Mouse (Mus musculus) CH12.LX (cell line): ENCODE data around the gene Klk1b16. TPM values are rescaled to one million over a fixed set of nuclear protein-coding genes. Genes with fewer than 3 reads are reported as not detected.

Experiments
- DNase-seq: peaks from one replicate; pipeline ENCODE4 v3.0.0-alpha.2; 2013; ENCODE audit errors: extremely low read depth
- H3K27ac ChIP-seq: 2 replicates; pipeline ENCODE4 v1.5.1; 2012; ENCODE audit warnings: low read depth, mild to moderate bottlenecking, control low read depth, moderate library complexity; ENCODE audit not compliant: insufficient read depth
- H3K27me3 ChIP-seq: replicated peaks from 2 replicates; pipeline ENCODE3; 2012; ENCODE audit warnings: inconsistent platforms
- H3K36me3 ChIP-seq, 2 experiments: replicated peaks in 1 of 2; 2 replicates each; pipeline versions ENCODE3 to v1.6.1; 2012; ENCODE audit warnings: inconsistent platforms in 1 of 2, low read length in 1 of 2, mild to moderate bottlenecking in 1 of 2, mixed read lengths in 1 of 2, moderate library complexity in 1 of 2; ENCODE audit not compliant: control insufficient read depth in 1 of 2, insufficient read depth in 1 of 2
- H3K4me1 ChIP-seq, 2 experiments: 2 replicates each; pipeline ENCODE4 v1.6.1; 2012; ENCODE audit warnings: inconsistent platforms in 1 of 2, moderate library complexity in 1 of 2; ENCODE audit not compliant: insufficient read depth in 2 of 2, control insufficient read depth in 1 of 2
- H3K4me2 ChIP-seq: 2 replicates; pipeline ENCODE4 v1.6.1; 2012; ENCODE audit warnings: low read depth, mild to moderate bottlenecking, control low read depth; ENCODE audit not compliant: poor library complexity, insufficient read depth, severe bottlenecking
- H3K4me3 ChIP-seq, 3 experiments: fragments of 150-350 bp in 1 of 3; sonication (generic) in 1 of 3; replicated peaks in 1 of 3; 2 replicates each; pipeline versions ENCODE3 to v1.5.1; 2011 to 2012; ENCODE audit warnings: low read depth in 2 of 3, low read length in 2 of 3, mild to moderate bottlenecking in 2 of 3, moderate library complexity in 2 of 3, control low read depth in 1 of 3, improper control_type of control experiment in 1 of 3, inconsistent platforms in 1 of 3, mixed read lengths in 1 of 3; ENCODE audit not compliant: poor library complexity in 1 of 3
- H3K79me2 ChIP-seq: replicated peaks from 2 replicates; pipeline ENCODE4 v1.6.1; 2012; ENCODE audit warnings: mild to moderate bottlenecking, moderate library complexity; ENCODE audit not compliant: control insufficient read depth, poor library complexity, insufficient read depth, severe bottlenecking; ENCODE audit errors: extremely low read depth
- H3K9ac ChIP-seq: 2 replicates; pipeline ENCODE4 v1.6.1; 2012; ENCODE audit warnings: low read depth, mild to moderate bottlenecking, control low read depth, moderate library complexity; ENCODE audit not compliant: insufficient read depth
- H3K9me3 ChIP-seq: replicated peaks from 2 replicates; pipeline ENCODE3; 2012; ENCODE audit warnings: low read length, inconsistent platforms, mixed read lengths
- E2F4 ChIP-seq: IDR thresholded peaks from 2 replicates; pipeline ENCODE4 v1.6.1; 2011; ENCODE audit warnings: low read depth, low read length, improper control_type of control experiment; ENCODE audit not compliant: insufficient replicate concordance
- GABPA ChIP-seq: IDR thresholded peaks from 2 replicates; pipeline ENCODE4 v1.6.1; 2012; ENCODE audit warnings: low read depth, low read length, improper control_type of control experiment, inconsistent platforms; ENCODE audit not compliant: insufficient replicate concordance
- JUN ChIP-seq: IDR thresholded peaks from 2 replicates; pipeline ENCODE4 v1.6.1; 2011; ENCODE audit warnings: low read depth, mild to moderate bottlenecking, low read length, improper control_type of control experiment, moderate library complexity; ENCODE audit not compliant: insufficient read depth
- MAFK ChIP-seq: IDR thresholded peaks from 2 replicates; pipeline ENCODE4 v1.6.1; 2011; ENCODE audit warnings: low read length, improper control_type of control experiment; ENCODE audit not compliant: insufficient replicate concordance
- MXI1 ChIP-seq: IDR thresholded peaks from 2 replicates; pipeline ENCODE4 v1.6.1; 2011; ENCODE audit warnings: mild to moderate bottlenecking, low read depth, low read length, improper control_type of control experiment
- MYC ChIP-seq: IDR thresholded peaks from 2 replicates; pipeline ENCODE4 v1.6.1; 2011; ENCODE audit warnings: low read depth, mild to moderate bottlenecking, improper control_type of control experiment, low read length
- NELFE ChIP-seq: IDR thresholded peaks from 2 replicates; pipeline ENCODE4 v1.6.1; 2011; ENCODE audit warnings: low read depth, low read length, improper control_type of control experiment
- PAX5 ChIP-seq: IDR thresholded peaks from 2 replicates; pipeline ENCODE4 v1.6.1; 2012; ENCODE audit warnings: low read length, inconsistent platforms, mixed read lengths
- RAD21 ChIP-seq: IDR thresholded peaks from 2 replicates; pipeline ENCODE4 v1.6.1; 2011; ENCODE audit warnings: low read depth, mild to moderate bottlenecking, low read length, improper control_type of control experiment, moderate library complexity
- RCOR1 ChIP-seq: conservative IDR thresholded peaks from 2 replicates; pipeline ENCODE4 v1.6.1; 2012; ENCODE audit warnings: low read depth, mild to moderate bottlenecking, inconsistent platforms, low read length, improper control_type of control experiment
- SMC3 ChIP-seq: IDR thresholded peaks from 2 replicates; pipeline ENCODE4 v1.6.1; 2011; ENCODE audit warnings: low read depth, low read length, improper control_type of control experiment
- TBP ChIP-seq: conservative IDR thresholded peaks from 2 replicates; pipeline ENCODE4 v1.6.1; 2011; ENCODE audit warnings: low read depth, low read length, improper control_type of control experiment
- TCF12 ChIP-seq: IDR thresholded peaks from 2 replicates; pipeline ENCODE4 v1.6.1; 2014; ENCODE audit warnings: low read depth, mild to moderate bottlenecking, inconsistent platforms, low read length, improper control_type of control experiment
- ZKSCAN1 ChIP-seq: IDR thresholded peaks from 2 replicates; pipeline ENCODE4 v1.6.1; 2012; ENCODE audit warnings: low read depth, inconsistent platforms, low read length, improper control_type of control experiment, borderline replicate concordance
- dilution Hi-C: fragments of 300-500 bp; cut with MboI; formaldehyde crosslinking; loops from 2 replicates; pipeline ENCODE4 v1.14.3; 2020; ENCODE audit warnings: low sequenced_read_pairs; ENCODE audit not compliant: extremely low pct_unique_long_range_greater_than_20kb, extremely low pct_ligation_motif_present
- in situ Hi-C: fragments of 300-500 bp; cut with MboI; formaldehyde crosslinking; loops from 3 replicates; pipeline ENCODE4 v1.14.3; 2019; ENCODE audit warnings: low sequenced_read_pairs, low pct_ligation_motif_present, low pct_unique_long_range_greater_than_20kb, mixed read lengths
- polyA plus RNA-seq: library from polyadenylated mRNA; unstranded; fragments of >175 nt; gene quantifications from 2 replicates; pipeline ENCODE4 v1.2.1, GENCODE M21; 2012; ENCODE audit warnings: low read depth; ENCODE audit not compliant: insufficient read length
- total RNA-seq, 2 experiments: library from RNA; depleted of rRNA; stranded (reverse); fragments of 300-350 nt in 1 of 2; fragments of >200 nt in 1 of 2; gene quantifications; 2 replicates each; pipeline ENCODE4 v1.2.3; 2012 to 2014

The Klk1b16 gene
- total and polyA plus RNA-seq, 3 experiments: not detected

DNA sequence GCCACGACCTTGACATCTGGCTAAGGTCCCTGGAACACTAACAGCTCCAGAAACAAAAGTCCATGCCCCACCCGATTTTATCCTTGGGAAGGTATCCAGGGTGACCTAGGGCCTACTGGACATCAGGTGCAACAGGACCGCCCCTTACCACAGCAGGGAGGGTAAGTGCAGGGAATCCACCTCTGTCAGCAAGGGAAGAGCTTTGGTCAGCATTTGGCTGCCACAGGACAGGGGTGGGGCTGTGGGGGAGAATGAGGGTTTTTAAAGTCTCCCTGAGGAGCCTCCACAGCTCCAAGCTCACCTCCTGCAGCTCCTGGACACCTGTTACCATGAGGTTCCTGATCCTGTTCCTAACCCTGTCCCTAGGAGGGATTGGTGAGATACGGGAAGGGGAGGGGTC, 24.2 kb upstream of the Klk1b16 start, which contains the start of gene Klk1b22:
Gene Klk1b22 (plus strand): TSS at position 301 of the 400 bp plus-strand sequence.
- no peak for TF ChIP-seq GABPA
- TF ChIP-seq PAX5: no peak
- no peak for TF ChIP-seq NELFE
- no peak for TF ChIP-seq RAD21
- H3K4me2 ChIP-seq: no peak within 1 kb of the TSS
- H3K9ac ChIP-seq: no peak within 1 kb of the TSS
- no peaks in the 10 kb centered on the region for H3K9me3 ChIP-seq
- DNase-seq: no peak
- peaks cover 21% of the 10 kb centered on the region for H3K27me3 ChIP-seq
- H3K36me3 ChIP-seq: no peaks in the 10 kb centered on the region
- no peak within 1 kb of the TSS for H3K4me3 ChIP-seq
- dilution Hi-C loops: no loop called here
- no peaks in the 10 kb centered on the region for H3K4me1 ChIP-seq
- no peak within 1 kb of the TSS for H3K27ac ChIP-seq
- in situ Hi-C loops: no loop called here
- no peaks in the 10 kb centered on the region for H3K79me2 ChIP-seq

DNA sequence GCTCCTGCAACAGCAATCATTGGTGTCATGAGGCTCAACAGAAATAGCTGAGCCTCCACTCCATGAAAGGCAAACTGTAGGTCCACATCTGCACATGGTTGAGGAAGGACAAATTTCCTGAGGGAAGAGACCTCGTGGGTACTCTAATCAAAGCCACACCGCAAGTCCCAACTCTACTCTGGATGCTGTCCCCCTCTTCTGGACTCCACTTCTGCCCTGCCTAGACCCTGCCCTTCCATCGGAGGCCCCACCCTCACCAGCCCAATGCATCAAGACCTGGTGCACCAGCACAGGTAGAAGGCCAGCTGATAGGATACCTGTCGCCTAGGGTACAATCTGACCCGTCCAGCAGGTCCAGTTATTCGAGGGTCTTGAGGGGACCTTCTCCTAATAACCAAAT, 13.1 kb upstream of the Klk1b16 start:
- no peak overlapping the region for H3K4me3 ChIP-seq
- in situ Hi-C loops: loop anchor here (5.0 kb wide), 1 partner anchor 74 kb away; the partner anchor contains the start of gene Klk1b3
- peaks cover 13% of the 10 kb centered on the region for H3K27me3 ChIP-seq
- dilution Hi-C loops: no loop called here
- TF ChIP-seq TBP (no peak), MAFK (no peak), ZKSCAN1 (no peak), RCOR1 (no peak), MXI1 (no peak), TCF12 (no peak), JUN (no peak), E2F4 (no peak), SMC3 (no peak), MYC (no peak)
- TF ChIP-seq, all 38 proteins: peak for 0
- Histone ChIP-seq H3K4me1 (no peaks in the 10 kb centered on the region), H3K9me3 (peaks cover 3% of the 10 kb centered on the region), H3K4me2 (no peak overlapping the region), H3K79me2 (no peaks in the 10 kb centered on the region), H3K36me3 (no peaks in the 10 kb centered on the region), H3K9ac (no peak overlapping the region), H3K27ac (no peak overlapping the region)
- DNase-seq: no peak
